18 mouse cellular contexts compared by ENCODE assay signal in the genomic region with DNA sequence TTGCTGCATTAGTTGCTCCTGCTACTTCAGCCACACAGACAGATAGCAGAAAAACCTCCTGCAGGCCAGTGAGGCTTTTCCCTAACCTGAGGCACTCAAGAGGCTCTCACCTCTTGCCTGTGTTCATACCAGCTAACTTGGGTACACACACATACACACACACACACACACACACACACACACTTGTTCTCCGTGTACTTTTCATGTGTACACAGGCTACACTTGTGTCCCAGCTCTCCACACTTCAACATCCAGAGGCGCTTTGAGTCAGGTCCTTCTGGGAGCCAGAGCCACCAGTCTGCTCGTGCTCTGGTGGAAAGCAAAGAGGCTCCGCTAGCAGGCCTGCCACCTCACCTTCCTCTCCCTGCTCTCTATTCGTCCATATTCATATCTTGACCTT. TPM values are rescaled to one million over a fixed set of nuclear protein-coding genes. Genes with fewer than 3 reads are reported as not detected.
"Had no signal": no experiment of that assay in that cellular context is flagged by ENCODE, and none has a peak within 500 bp of the region (broad histone marks: within the 10 kb centered on the region; RNA-seq: fewer than 3 reads in every experiment).

No protein-coding gene starts in this region.

- H3K4me2 ChIP-seq: intestine, embryonic 15.5 days; kidney, embryonic 15.5 days; liver, embryonic 13.5 days; midbrain, embryonic 12.5 days; neural tube, embryonic 13.5 days had no signal

- H3K36me3 ChIP-seq: intestine, embryonic 15.5 days; kidney, embryonic 15.5 days; liver, embryonic 13.5 days; midbrain, embryonic 12.5 days; neural tube, embryonic 13.5 days had no signal

- ATAC-seq: intestine, embryonic 15.5 days; midbrain, embryonic 16.5 days had no signal

- H3K27ac ChIP-seq: intestine, embryonic 15.5 days; kidney, embryonic 15.5 days; left cerebral cortex, adult 2 months; liver, embryonic 13.5 days; macrophage; midbrain, embryonic 12.5 days; neural tube, embryonic 13.5 days had no signal

- H3K9me3 ChIP-seq: intestine, embryonic 15.5 days; kidney, embryonic 15.5 days; midbrain, embryonic 12.5 days; neural tube, embryonic 13.5 days had no signal

- H3K9ac ChIP-seq: intestine, embryonic 15.5 days; kidney, embryonic 15.5 days; liver, embryonic 13.5 days; midbrain, embryonic 12.5 days; neural tube, embryonic 13.5 days had no signal

- H3K4me1 ChIP-seq: liver, embryonic 13.5 days; midbrain, embryonic 12.5 days had no signal

- H3K4me3 ChIP-seq: intestine, embryonic 15.5 days; kidney, embryonic 15.5 days; left cerebral cortex, adult 2 months; liver, embryonic 13.5 days; midbrain, embryonic 12.5 days; myocyte; neural tube, embryonic 13.5 days had no signal

- DNase-seq: kidney, adult 11 months; kidney, adult 8-10 months; kidney, postnatal 10 days; kidney, postnatal 36 days; layer of hippocampus, postnatal 36 days; liver, embryonic 13.5 days; thymus, adult 18-20 months; thymus, postnatal 36 days had no signal

- H3K27me3 ChIP-seq: intestine, embryonic 15.5 days; kidney, embryonic 15.5 days; liver, embryonic 13.5 days; midbrain, embryonic 12.5 days; neural tube, embryonic 13.5 days had no signal

RNA-seq across cellular contexts. Expression of a gene that starts 24.0 kb away (rescaled TPM):
- polyA plus RNA-seq: liver, adult 2 months; liver, embryonic 16.5 days; macrophage; myocyte had no signal
